Mouse (Mus musculus): ENCODE results near the gene Mapk8ip1. TPM values are rescaled to one million over a fixed set of nuclear protein-coding genes. Genes with fewer than 3 reads are reported as not detected.

Mapk8ip1 gene
- polyA plus RNA-seq, 2 experiments from 2014 or later = 0.36 to 0.45 TPM

GRCm38 (mm10) chr2:92371971-92372690, 28.9 kb downstream of the Mapk8ip1 start:
- no peak for ATAC-seq

GRCm38 (mm10) chr2:92370821-92371805, 29.9 kb downstream of the Mapk8ip1 start:
- ATAC-seq = no peak

- no peak for ATAC-seq
Observed at GRCm38 (mm10) chr2:92370375-92370774, 30.7 kb downstream of the Mapk8ip1 start.

GRCm38 (mm10) chr2:92367383-92368029, 33.6 kb downstream of the Mapk8ip1 start:
- no peak for ATAC-seq

GRCm38 (mm10) chr2:92365568-92365967, 35.5 kb downstream of the Mapk8ip1 start:
- ATAC-seq = no peak

- ATAC-seq = no peak
Observed at GRCm38 (mm10) chr2:92364086-92364485, 37.0 kb downstream of the Mapk8ip1 start.

GRCm38 (mm10) chr2:92362571-92363228, 38.4 kb downstream of the Mapk8ip1 start:
- ATAC-seq = no peak

- no peak for ATAC-seq
Observed at GRCm38 (mm10) chr2:92361795-92362194, 39.3 kb downstream of the Mapk8ip1 start.

GRCm38 (mm10) chr2:92360893-92361292, 40.2 kb downstream of the Mapk8ip1 start:
- no peak for ATAC-seq

GRCm38 (mm10) chr2:92360186-92360823, 40.8 kb downstream of the Mapk8ip1 start:
- ATAC-seq = no peak

- ATAC-seq = no peak
Observed at GRCm38 (mm10) chr2:92359301-92359700, 41.8 kb downstream of the Mapk8ip1 start.

GRCm38 (mm10) chr2:92354224-92354623, 46.8 kb downstream of the Mapk8ip1 start:
- ATAC-seq = no peak

GRCm38 (mm10) chr2:92353402-92353801, 47.7 kb downstream of the Mapk8ip1 start:
- ATAC-seq = no peak

- ATAC-seq = no peak
Observed at GRCm38 (mm10) chr2:92350686-92351085, 50.4 kb downstream of the Mapk8ip1 start.

- no peak for ATAC-seq
Observed at GRCm38 (mm10) chr2:92349589-92350425, 51.3 kb downstream of the Mapk8ip1 start.

GRCm38 (mm10) chr2:92347191-92347590, 53.9 kb downstream of the Mapk8ip1 start:
- ATAC-seq = no peak

- no peak for ATAC-seq
Observed at GRCm38 (mm10) chr2:92342418-92342817, 58.6 kb downstream of the Mapk8ip1 start.
